Mouse (Mus musculus): ENCODE results near the gene Glyatl3. TPM values are rescaled to one million over a fixed set of nuclear protein-coding genes. Genes with fewer than 3 reads are reported as not detected.

The Glyatl3 gene
- polyA plus RNA-seq, 1 experiment from 2014 or later = not detected

- Histone ChIP-seq H3K9ac (ENCODE audit: low read length) (no peak overlapping the region), H3K9me3 (ENCODE audit: control insufficient read depth, low read length) (no peaks in the 10 kb centered on the region), H3K27me3 (ENCODE audit: control insufficient read depth, insufficient read depth, low read length) (no peaks in the 10 kb centered on the region), H3K4me3 (ENCODE audit: low read depth, low read length) (no peak overlapping the region), H3K4me1 (replicated peaks; ENCODE audit: control insufficient read depth, insufficient read depth, low read length) (0 out of 2 replicates have a peak, but pooled peaks cover 2% of the 10 kb centered on the region), H3K27ac (ENCODE audit: low read depth, low read length) (no peak overlapping the region), H3K36me3 (ENCODE audit: control insufficient read depth, insufficient read depth, low read length) (no peaks in the 10 kb centered on the region), H3K4me2 (ENCODE audit: low read depth, low read length, severe bottlenecking) (no peak overlapping the region)
- no peak for DNase-seq (ENCODE audit: low spot score)
- ATAC-seq (replicated peaks; ENCODE audit: low FRiP score) = no peak
- 90% methylated on average over 1 of the region's 1 CpGs for WGBS
Observed at GRCm38 (mm10) chr17:40875568-40875967, 38.6 kb downstream of the Glyatl3 start.

- H3K4me1 ChIP-seq (replicated peaks; ENCODE audit: control insufficient read depth, insufficient read depth, low read length) = 0 out of 2 replicates have a peak, but pooled peaks cover 1% of the 10 kb centered on the region
- H3K36me3 ChIP-seq (ENCODE audit: control insufficient read depth, insufficient read depth, low read length) = no peaks in the 10 kb centered on the region
- no peak for DNase-seq (ENCODE audit: low spot score)
- H3K27me3 ChIP-seq (ENCODE audit: control insufficient read depth, insufficient read depth, low read length) = no peaks in the 10 kb centered on the region
- H3K9ac ChIP-seq (ENCODE audit: low read length) = no peak overlapping the region
- no peak overlapping the region for H3K27ac ChIP-seq (ENCODE audit: low read depth, low read length)
- 92% methylated on average over 3 of the region's 3 CpGs for WGBS
- H3K4me2 ChIP-seq (ENCODE audit: low read depth, low read length, severe bottlenecking) = no peak overlapping the region
- no peak overlapping the region for H3K4me3 ChIP-seq (ENCODE audit: low read depth, low read length)
- no peak for ATAC-seq (replicated peaks; ENCODE audit: low FRiP score)
- no peaks in the 10 kb centered on the region for H3K9me3 ChIP-seq (ENCODE audit: control insufficient read depth, low read length)
Observed at GRCm38 (mm10) chr17:40874701-40875100, 39.4 kb downstream of the Glyatl3 start.

GRCm38 (mm10) chr17:40873582-40874011 is 40.6 kb downstream of the Glyatl3 start:
- Histone ChIP-seq H3K27ac (ENCODE audit: low read depth, low read length) (no peak overlapping the region), H3K4me2 (ENCODE audit: low read depth, low read length, severe bottlenecking) (no peak overlapping the region), H3K27me3 (ENCODE audit: control insufficient read depth, insufficient read depth, low read length) (no peaks in the 10 kb centered on the region), H3K4me3 (ENCODE audit: low read depth, low read length) (no peak overlapping the region), H3K9ac (ENCODE audit: low read length) (no peak overlapping the region), H3K4me1 (replicated peaks; ENCODE audit: control insufficient read depth, insufficient read depth, low read length) (no peaks in the 10 kb centered on the region), H3K36me3 (ENCODE audit: control insufficient read depth, insufficient read depth, low read length) (no peaks in the 10 kb centered on the region), H3K9me3 (ENCODE audit: control insufficient read depth, low read length) (no peaks in the 10 kb centered on the region)
- WGBS = 64% methylated on average over 2 of the region's 2 CpGs
- ATAC-seq (replicated peaks; ENCODE audit: low FRiP score) (no peak), DNase-seq (ENCODE audit: low spot score) (no peak)

GRCm38 (mm10) chr17:40872626-40873025 is 41.5 kb downstream of the Glyatl3 start:
- H3K36me3 ChIP-seq (ENCODE audit: control insufficient read depth, insufficient read depth, low read length) = no peaks in the 10 kb centered on the region
- no peaks in the 10 kb centered on the region for H3K27me3 ChIP-seq (ENCODE audit: control insufficient read depth, insufficient read depth, low read length)
- H3K4me1 ChIP-seq (replicated peaks; ENCODE audit: control insufficient read depth, insufficient read depth, low read length) = no peaks in the 10 kb centered on the region
- no peak overlapping the region for H3K4me3 ChIP-seq (ENCODE audit: low read depth, low read length)
- WGBS = 91% methylated on average over 6 of the region's 6 CpGs
- H3K9ac ChIP-seq (ENCODE audit: low read length) = no peak overlapping the region
- DNase-seq (ENCODE audit: low spot score) (no peak), ATAC-seq (replicated peaks; ENCODE audit: low FRiP score) (no peak)
- no peaks in the 10 kb centered on the region for H3K9me3 ChIP-seq (ENCODE audit: control insufficient read depth, low read length)
- H3K27ac ChIP-seq (ENCODE audit: low read depth, low read length) = no peak overlapping the region
- H3K4me2 ChIP-seq (ENCODE audit: low read depth, low read length, severe bottlenecking) = no peak overlapping the region

GRCm38 (mm10) chr17:40868952-40869747 is 45.0 kb downstream of the Glyatl3 start:
- ATAC-seq (replicated peaks; ENCODE audit: low FRiP score) (no peak), DNase-seq (ENCODE audit: low spot score) (no peak)
- no peak overlapping the region for H3K27ac ChIP-seq (ENCODE audit: low read depth, low read length)
- no peaks in the 10 kb centered on the region for H3K4me1 ChIP-seq (replicated peaks; ENCODE audit: control insufficient read depth, insufficient read depth, low read length)
- no peak overlapping the region for H3K4me3 ChIP-seq (ENCODE audit: low read depth, low read length)
- H3K27me3 ChIP-seq (ENCODE audit: control insufficient read depth, insufficient read depth, low read length) = no peaks in the 10 kb centered on the region
- no peaks in the 10 kb centered on the region for H3K9me3 ChIP-seq (ENCODE audit: control insufficient read depth, low read length)
- H3K4me2 ChIP-seq (ENCODE audit: low read depth, low read length, severe bottlenecking) = no peak overlapping the region
- no peaks in the 10 kb centered on the region for H3K36me3 ChIP-seq (ENCODE audit: control insufficient read depth, insufficient read depth, low read length)
- H3K9ac ChIP-seq (ENCODE audit: low read length) = no peak overlapping the region
- WGBS = 83% methylated on average over 10 of the region's 10 CpGs

- Histone ChIP-seq H3K9me3 (ENCODE audit: control insufficient read depth, low read length) (no peaks in the 10 kb centered on the region), H3K4me2 (ENCODE audit: low read depth, low read length, severe bottlenecking) (no peak overlapping the region), H3K27ac (ENCODE audit: low read depth, low read length) (no peak overlapping the region), H3K4me3 (ENCODE audit: low read depth, low read length) (no peak overlapping the region), H3K9ac (ENCODE audit: low read length) (no peak overlapping the region), H3K4me1 (replicated peaks; ENCODE audit: control insufficient read depth, insufficient read depth, low read length) (no peaks in the 10 kb centered on the region), H3K27me3 (ENCODE audit: control insufficient read depth, insufficient read depth, low read length) (no peaks in the 10 kb centered on the region), H3K36me3 (ENCODE audit: control insufficient read depth, insufficient read depth, low read length) (no peaks in the 10 kb centered on the region)
- no peak for ATAC-seq (replicated peaks; ENCODE audit: low FRiP score)
- no peak for DNase-seq (ENCODE audit: low spot score)
Observed at GRCm38 (mm10) chr17:40855065-40855464, 59.1 kb downstream of the Glyatl3 start.

Other genes with a start within 250 kb of the Glyatl3 start
- not detected in 2 replicates for gene Esp1, start 187.2 kb downstream of the Glyatl3 start, polyA plus RNA-seq (2014; fragmentation: Nextera tagmentation; extraction: Ambion mirVana)
- gene Crisp2, start 107.3 kb downstream of the Glyatl3 start, polyA plus RNA-seq (2014; fragmentation: Nextera tagmentation; extraction: Ambion mirVana) = not detected in 2 replicates
- 6.9 and 8.8 TPM in 2 replicates for gene Rhag, start 103.2 kb downstream of the Glyatl3 start, polyA plus RNA-seq (2014; fragmentation: Nextera tagmentation; extraction: Ambion mirVana)
- 0.95 and 1.1 TPM in 2 replicates for gene 9130008F23Rik, start 33.8 kb downstream of the Glyatl3 start, polyA plus RNA-seq (2014; fragmentation: Nextera tagmentation; extraction: Ambion mirVana)
- 26.9 and 27.4 TPM in 2 replicates for gene Mut, start 20.3 kb upstream of the Glyatl3 start, polyA plus RNA-seq (2014; fragmentation: Nextera tagmentation; extraction: Ambion mirVana)
- gene Cenpq, start 20.7 kb upstream of the Glyatl3 start, polyA plus RNA-seq (2014; fragmentation: Nextera tagmentation; extraction: Ambion mirVana) = 39.5 and 46.4 TPM in 2 replicates

Data from forebrain, embryonic 11.5 days (tissue).